Mouse (Mus musculus) embryo, embryonic 10.5 days (tissue): ENCODE results near the gene Usp30.

ENCODE experiments used
- DNase-seq: peaks from one replicate; pipeline ENCODE4 v3.0.0-alpha.2; 2015; ENCODE audit warnings: low spot score

The Usp30 gene

DNA sequence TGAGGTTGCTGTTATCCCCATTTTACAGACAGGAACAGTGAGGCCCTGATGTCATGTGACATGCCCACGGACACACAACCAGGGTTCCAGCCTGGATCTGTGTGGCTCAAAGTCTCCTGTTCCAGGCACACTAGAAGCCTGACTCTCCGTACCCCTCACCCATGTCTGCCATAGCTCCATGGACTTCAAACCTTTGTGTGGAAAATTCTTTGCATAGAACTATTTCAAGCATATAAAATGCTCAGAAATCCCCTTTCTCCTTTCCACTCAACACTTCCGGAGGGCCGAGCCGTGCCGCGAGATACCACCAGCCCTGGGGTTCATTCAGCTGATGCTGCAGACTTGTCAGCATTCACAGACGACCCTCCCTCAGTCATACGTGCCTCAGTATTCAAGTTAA is 2.3 kb downstream of the Usp30 start:
- DNase-seq, result no peak

GRCm38 (mm10) chr5:114067982-114068381 is 2.7 kb downstream of the Usp30 start:
- no peak for DNase-seq

DNA sequence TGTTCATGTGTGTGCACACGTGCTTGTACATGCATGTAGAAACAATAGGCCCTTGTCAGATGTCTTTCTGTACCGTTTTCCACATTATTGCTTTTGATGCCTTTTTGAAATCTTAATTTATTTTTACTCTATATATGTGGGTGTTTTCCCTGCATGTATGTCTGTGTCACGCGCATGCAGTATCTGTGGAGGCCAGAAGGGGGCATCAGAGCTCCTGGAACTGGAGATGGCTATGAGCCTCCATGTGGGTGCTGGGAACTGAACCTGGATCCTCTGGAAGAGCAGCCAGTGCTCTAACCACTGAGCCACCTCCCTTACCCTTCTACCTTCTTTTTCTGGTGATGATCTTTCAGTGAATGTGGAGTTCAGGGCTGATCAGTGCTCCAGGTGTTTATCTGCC is 5.6 kb downstream of the Usp30 start:
- DNase-seq, result no peak

- DNase-seq, result peak; percentile 80
Measured at GRCm38 (mm10) chr5:114072262-114072661, 7.0 kb downstream of the Usp30 start.

- peak; percentile 18 for DNase-seq
Measured at GRCm38 (mm10) chr5:114077009-114077408, 11.7 kb downstream of the Usp30 start.

DNA sequence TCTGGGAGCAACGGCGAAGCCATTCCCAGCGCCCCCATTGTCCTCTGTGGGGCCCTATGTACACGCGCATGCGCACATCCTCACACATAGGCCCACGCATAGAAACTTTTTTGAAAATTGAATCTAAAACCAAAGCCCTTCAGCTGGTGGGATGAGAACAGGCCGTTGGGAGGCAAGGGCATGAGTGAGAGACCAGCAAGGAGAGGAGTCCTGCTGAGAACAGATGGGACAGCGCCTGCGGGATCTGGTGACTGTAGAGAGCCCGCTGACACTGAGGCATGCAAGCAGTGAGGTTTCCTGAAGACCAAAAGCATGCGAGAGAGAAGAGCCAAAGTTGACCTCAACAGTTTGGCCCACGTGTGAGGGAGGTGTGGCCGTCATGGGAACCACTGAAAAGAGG is 20.2 kb downstream of the Usp30 start:
- DNase-seq, result no peak

DNA sequence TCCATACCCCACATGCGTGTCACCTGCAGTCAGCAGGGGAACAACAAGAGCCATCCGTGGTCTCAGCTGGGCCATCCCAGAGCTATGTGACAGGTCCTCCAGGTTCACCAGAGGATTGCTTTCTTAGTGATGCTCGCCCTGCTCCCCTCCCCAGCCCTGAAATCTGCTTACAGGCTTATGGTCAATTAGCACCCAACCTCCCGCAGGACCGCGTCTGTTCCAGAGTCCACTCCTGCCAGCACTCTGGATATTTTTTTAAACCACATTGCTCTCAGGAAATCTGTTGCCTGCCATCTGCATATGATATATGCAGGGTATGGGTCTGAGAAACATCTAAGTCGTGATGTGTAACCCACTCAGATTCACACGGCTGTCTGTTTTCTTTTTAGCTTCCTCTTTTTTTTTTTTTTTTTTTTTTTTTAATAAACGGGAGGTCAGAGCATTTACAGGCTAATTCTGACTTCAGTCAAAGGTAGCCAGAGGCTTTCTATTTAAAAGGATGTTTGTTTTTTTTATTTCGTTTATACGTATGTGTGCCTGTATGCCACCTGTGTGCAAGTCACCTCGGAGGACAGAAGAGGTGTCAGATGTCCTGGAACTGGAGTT is 22.7 kb downstream of the Usp30 start:
- no peak for DNase-seq

DNA sequence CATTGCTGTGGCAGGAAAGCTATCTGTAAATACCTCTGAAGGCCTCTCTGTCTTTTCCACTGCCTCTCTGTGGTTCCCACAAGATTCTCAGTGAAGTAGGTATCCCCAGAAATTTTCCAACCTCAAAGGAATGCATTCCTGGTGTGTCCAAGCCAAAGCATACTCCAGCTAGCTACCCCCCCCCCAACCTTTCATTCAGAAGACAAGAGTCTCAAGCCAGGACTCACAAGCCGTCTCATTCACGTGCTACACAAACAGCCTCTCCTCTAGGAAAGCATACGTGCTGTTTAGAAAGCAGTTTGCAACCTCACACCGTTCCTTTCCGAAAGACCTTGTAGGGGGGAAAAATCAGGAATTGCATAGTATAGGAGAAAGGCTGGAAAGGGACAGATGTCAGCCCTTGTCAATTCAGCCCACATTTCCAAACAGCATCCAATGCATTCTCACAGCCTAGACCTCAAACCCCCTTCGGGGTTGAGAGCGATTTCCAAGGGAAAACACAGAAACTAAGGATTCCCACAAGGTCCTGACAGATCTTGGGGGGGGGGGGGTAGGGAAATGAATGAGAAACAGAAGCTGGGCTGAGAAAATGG is 25.3 kb downstream of the Usp30 start:
- no peak for DNase-seq

GRCm38 (mm10) chr5:114091057-114091807 is 26.0 kb downstream of the Usp30 start, which contains the start of gene Svop:
Gene Svop, minus strand, starts transcription at chr5:114091570.
- peak; percentile 86 for DNase-seq

DNA sequence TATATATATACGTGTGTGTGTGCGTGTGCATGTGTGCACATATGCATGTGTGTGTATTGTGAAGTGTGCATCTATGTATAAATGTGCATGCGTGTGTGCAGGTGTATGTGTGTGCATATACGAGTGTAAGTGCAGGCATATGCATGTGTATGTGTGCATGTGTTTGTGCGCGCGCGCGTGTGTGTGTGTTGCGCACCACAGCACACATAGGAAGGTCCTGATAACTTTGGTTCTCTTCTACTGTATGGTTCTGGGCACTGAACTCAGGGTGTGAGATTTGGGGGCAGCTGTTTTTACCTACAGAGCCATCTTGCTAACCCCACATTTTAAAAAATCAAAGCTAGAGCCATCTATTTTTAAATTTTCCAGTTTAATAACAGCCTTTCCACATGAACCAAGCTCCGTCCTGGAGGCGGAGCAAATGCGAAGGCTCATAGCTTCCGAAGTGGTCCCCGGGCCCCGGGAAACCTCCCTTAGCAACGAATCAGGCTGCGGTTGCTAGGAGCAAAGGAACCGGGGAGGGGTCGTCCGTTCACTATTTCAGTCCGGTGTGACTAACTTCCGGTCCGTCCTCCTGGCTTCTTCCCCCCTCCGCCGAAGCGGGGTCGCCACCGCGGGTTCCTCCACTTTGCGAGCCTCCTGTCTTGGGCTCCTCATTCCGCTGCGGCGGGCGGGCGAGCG is 34.6 kb downstream of the Usp30 start:
- peak; percentile 94 for DNase-seq

DNA sequence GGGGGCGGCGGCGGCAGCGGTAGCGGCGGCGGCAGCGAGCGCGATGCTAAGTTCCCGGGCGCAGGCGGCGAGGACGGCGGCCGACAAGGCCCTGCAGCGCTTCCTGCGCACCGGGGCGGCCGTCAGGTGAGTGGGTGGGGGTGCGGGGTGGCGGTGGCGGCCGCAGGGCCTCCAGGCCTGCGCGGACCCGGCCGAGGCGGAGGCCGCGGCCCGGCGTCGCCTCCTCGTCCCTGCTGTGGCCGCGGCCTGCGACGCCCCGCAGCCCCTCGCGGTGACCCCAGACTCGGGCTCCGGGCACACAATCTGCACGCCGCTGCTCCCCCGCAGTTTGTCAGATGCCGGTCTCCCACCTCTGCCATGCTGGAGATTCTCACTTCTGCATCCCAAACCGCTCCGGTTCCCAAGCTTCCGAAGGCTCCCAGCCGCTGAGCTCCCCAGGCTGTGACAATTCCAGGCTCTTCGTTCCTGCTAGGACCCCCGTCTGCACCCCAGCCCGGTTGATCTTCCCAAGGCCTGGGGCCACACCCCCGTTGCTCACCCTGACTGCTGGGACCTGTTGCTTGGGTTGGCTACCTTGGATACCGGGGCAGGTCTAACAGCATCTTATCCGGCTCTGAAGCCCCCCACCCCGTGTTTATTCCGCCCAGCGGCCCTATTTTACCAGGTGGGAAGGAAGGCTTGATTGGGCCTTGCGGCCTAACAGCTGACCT is 35.3 kb downstream of the Usp30 start:
- DNase-seq, result peak; percentile 6

- DNase-seq, result no peak
Measured at GRCm38 (mm10) chr5:114101873-114102272, 36.6 kb downstream of the Usp30 start.

GRCm38 (mm10) chr5:114102807-114103206 is 37.5 kb downstream of the Usp30 start:
- DNase-seq, result no peak

DNA sequence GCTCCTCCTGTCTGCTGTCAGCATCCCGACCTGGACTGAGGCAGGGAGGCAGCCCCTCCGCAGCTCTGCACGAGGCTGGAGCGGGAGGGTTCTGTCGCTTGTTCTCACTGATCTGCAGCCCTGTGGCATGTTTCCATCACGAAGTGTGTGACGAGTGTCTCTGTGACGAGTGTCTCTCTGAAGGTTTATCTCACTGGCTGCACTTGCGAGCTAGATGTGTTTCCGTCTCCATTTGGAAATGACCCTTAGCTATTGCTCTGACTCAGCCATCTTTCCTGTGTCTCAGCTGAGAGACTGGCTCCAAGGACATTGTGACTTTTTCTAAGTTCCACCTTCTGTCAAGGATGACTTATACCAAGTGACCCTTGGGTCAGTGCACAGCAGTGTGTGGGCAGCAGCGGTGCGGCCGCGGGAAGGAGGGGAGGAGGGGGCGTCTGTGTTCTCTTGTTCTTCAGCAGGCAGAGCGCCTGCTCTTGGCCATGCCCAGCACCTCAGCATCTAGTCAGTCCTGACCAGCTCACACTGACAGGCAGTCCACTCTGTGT is 41.2 kb downstream of the Usp30 start:
- DNase-seq, result no peak

- peak; percentile 22 for DNase-seq
Measured at GRCm38 (mm10) chr5:114113334-114113733, 48.1 kb downstream of the Usp30 start.

- DNase-seq, result no peak
Measured at GRCm38 (mm10) chr5:114115030-114115429, 49.8 kb downstream of the Usp30 start.

DNA sequence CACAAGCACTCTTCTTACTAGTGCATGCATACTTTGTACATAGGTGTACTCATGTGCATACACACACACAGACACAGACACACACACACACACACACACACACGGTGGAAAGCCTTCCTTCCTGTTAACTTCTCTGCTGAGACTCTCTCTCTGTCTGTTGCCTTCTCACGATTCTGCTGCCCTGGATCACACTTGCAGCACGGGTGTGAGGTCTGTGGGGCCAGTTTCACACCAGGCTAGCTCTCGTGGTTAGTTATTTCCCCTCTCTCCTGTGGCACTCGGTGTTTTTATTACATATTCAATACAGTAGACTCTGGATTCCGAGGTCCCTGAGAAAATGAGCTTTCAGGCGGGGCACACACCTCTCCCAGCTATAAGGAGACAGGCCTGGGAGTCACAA is 51.3 kb downstream of the Usp30 start:
- DNase-seq, result no peak

- DNase-seq, result no peak
Measured at GRCm38 (mm10) chr5:114119806-114120205, 54.5 kb downstream of the Usp30 start.

- DNase-seq, result no peak
Measured at GRCm38 (mm10) chr5:114126008-114126407, 60.7 kb downstream of the Usp30 start.

GRCm38 (mm10) chr5:114126499-114127244 is 61.4 kb downstream of the Usp30 start:
- no peak for DNase-seq
